ENCODE assay signal across 14 mouse cellular contexts in the genomic region with DNA sequence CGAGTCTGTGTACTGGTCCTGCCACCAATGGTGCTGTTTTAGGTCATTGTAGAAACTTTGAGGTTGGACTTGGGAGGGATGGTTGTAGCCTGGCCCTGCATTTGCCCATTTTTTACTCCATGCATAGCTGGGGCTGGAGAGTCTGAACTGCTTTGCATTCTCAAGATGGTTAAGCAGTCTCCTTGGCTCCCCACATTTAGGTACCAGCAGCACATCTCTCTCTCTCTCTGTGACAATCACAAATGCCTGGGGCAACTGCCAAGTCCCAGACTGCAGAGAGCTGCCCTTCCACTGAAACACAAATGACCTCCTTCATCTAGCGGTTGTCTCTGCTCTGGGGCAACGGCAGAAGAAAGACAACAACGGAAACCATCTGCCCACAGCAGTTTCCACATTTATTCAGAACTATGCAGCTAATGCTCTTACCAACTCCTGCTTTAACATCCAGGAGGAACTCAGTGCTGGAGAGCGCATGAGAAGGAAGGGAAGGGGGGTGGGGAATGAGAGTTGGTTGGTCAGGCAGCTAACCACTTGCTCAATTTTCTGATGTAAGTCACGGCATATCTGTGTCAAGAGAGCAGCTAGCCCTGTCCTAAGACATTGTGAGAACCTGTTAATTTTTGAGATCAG.
DNase-seq lines count a peak whose midpoint lies in the region; ATAC-seq lines count a peak whose summit lies in the region.
"Had no signal": no experiment of that assay in that cellular context is flagged by ENCODE, and none has a peak within 500 bp of the region (broad histone marks: within the 10 kb centered on the region; RNA-seq: fewer than 3 reads in every experiment).

No protein-coding gene starts in this region.

- no peak overlapping the region for H3K4me3 ChIP-seq in hindbrain, embryonic 14.5 days (replicated peaks; ENCODE audit: low read length)
- no peak overlapping the region for H3K4me3 ChIP-seq in hindbrain, embryonic 11.5 days (ENCODE audit: low read depth, low read length)
- H3K4me3 ChIP-seq in neural tube, embryonic 13.5 days: no peak overlapping the region
- H3K4me3 ChIP-seq: forebrain, embryonic 12.5 days; left cerebral cortex, adult 2 months; liver, embryonic 13.5 days had no signal

- no peaks in the 10 kb centered on the region for H3K27me3 ChIP-seq in hindbrain, embryonic 14.5 days (ENCODE audit: control insufficient read depth, insufficient read depth, low read length)
- no peaks in the 10 kb centered on the region for H3K27me3 ChIP-seq in hindbrain, embryonic 11.5 days (ENCODE audit: control insufficient read depth, insufficient read depth, low read length)
- H3K27me3 ChIP-seq in neural tube, embryonic 13.5 days: no peaks in the 10 kb centered on the region
- H3K27me3 ChIP-seq: forebrain, embryonic 12.5 days; liver, embryonic 13.5 days had no signal

- peak; percentile 65; the same call in 1 of the 2 replicates for ATAC-seq in hindbrain, embryonic 14.5 days (ENCODE audit: low FRiP score)
- ATAC-seq in hindbrain, embryonic 11.5 days (ENCODE audit: low FRiP score): no peak
- peak; percentile 57 for ATAC-seq in neural tube, embryonic 13.5 days (ENCODE audit: low read depth)

- no peak for DNase-seq in hindbrain, embryonic 14.5 days (ENCODE audit: low spot score)
- DNase-seq in hindbrain, embryonic 11.5 days (ENCODE audit: low spot score): no peak
- no peak for DNase-seq in neural tube, embryonic 10.5 days (ENCODE audit: extremely low spot score, low spot score)
- peak; percentile 19 to 29 for DNase-seq in cerebellum, postnatal 36 days
- DNase-seq in yolk sac, embryonic 10.5 days (ENCODE audit: low spot score): no peak
- DNase-seq in right cerebral cortex, adult 2 months (ENCODE audit: low spot score in 2 of 2): no peak
- DNase-seq: adrenal gland, postnatal 36 days; gastrocnemius, postnatal 36 days; heart, postnatal 36 days; liver, embryonic 13.5 days; thymus, adult 2 months had no signal

- H3K4me1 ChIP-seq in hindbrain, embryonic 14.5 days (replicated peaks; ENCODE audit: control insufficient read depth, insufficient read depth, low read length): peaks cover 7% of the 10 kb centered on the region
- H3K4me1 ChIP-seq in hindbrain, embryonic 11.5 days (replicated peaks; ENCODE audit: control insufficient read depth, insufficient read depth, low read length): no peaks in the 10 kb centered on the region
- H3K4me1 ChIP-seq in neural tube, embryonic 13.5 days (replicated peaks): peaks cover 17% of the 10 kb centered on the region; the same call in 1 of the 2 replicates
- H3K4me1 ChIP-seq: liver, embryonic 13.5 days had no signal

- H3K9me3 ChIP-seq in hindbrain, embryonic 14.5 days (ENCODE audit: control insufficient read depth, low read length): no peaks in the 10 kb centered on the region
- no peaks in the 10 kb centered on the region for H3K9me3 ChIP-seq in hindbrain, embryonic 11.5 days (ENCODE audit: control insufficient read depth, low read length)
- no peaks in the 10 kb centered on the region for H3K9me3 ChIP-seq in neural tube, embryonic 13.5 days
- H3K9me3 ChIP-seq: forebrain, embryonic 12.5 days; liver, embryonic 13.5 days had no signal

- H3K4me2 ChIP-seq in hindbrain, embryonic 14.5 days (replicated peaks): no peak overlapping the region
- no peak overlapping the region for H3K4me2 ChIP-seq in hindbrain, embryonic 11.5 days (replicated peaks; ENCODE audit: low read depth, low read length)
- H3K4me2 ChIP-seq in neural tube, embryonic 13.5 days: no peak overlapping the region
- H3K4me2 ChIP-seq: forebrain, embryonic 12.5 days; liver, embryonic 13.5 days had no signal

- no peak overlapping the region for H3K27ac ChIP-seq in hindbrain, embryonic 14.5 days
- no peak overlapping the region for H3K27ac ChIP-seq in hindbrain, embryonic 11.5 days (ENCODE audit: low read depth, low read length)
- peak overlapping the region; percentile 23; the same call in 1 of the 2 replicates for H3K27ac ChIP-seq in neural tube, embryonic 13.5 days (replicated peaks)
- H3K27ac ChIP-seq: forebrain, embryonic 12.5 days; left cerebral cortex, adult 2 months; liver, embryonic 13.5 days had no signal

- H3K9ac ChIP-seq in hindbrain, embryonic 14.5 days: no peak overlapping the region
- no peak overlapping the region for H3K9ac ChIP-seq in hindbrain, embryonic 11.5 days (ENCODE audit: low read depth, low read length)
- H3K9ac ChIP-seq in neural tube, embryonic 13.5 days: no peak overlapping the region
- H3K9ac ChIP-seq: forebrain, embryonic 12.5 days; liver, embryonic 13.5 days had no signal

- H3K36me3 ChIP-seq in hindbrain, embryonic 14.5 days (replicated peaks; ENCODE audit: control insufficient read depth, insufficient read depth): no peaks in the 10 kb centered on the region
- H3K36me3 ChIP-seq in hindbrain, embryonic 11.5 days (ENCODE audit: control insufficient read depth, insufficient read depth, low read length): no peaks in the 10 kb centered on the region
- H3K36me3 ChIP-seq in neural tube, embryonic 13.5 days: no peaks in the 10 kb centered on the region
- H3K36me3 ChIP-seq: forebrain, embryonic 12.5 days; liver, embryonic 13.5 days had no signal

- 52% methylated on average over 6 of the region's 6 CpGs for WGBS in hindbrain, embryonic 14.5 days
- WGBS in hindbrain, embryonic 11.5 days: 66% methylated on average over 6 of the region's 6 CpGs
- WGBS in neural tube, embryonic 13.5 days: 58% methylated on average over 6 of the region's 6 CpGs

Comparison
In these comparisons a context has a peak if more than half of its experiments do, and no peak if none do; other contexts are left out.
1. DNase-seq: peak in cerebellum, postnatal 36 days (2 of 2); none in hindbrain, embryonic 14.5 days (single experiment), hindbrain, embryonic 11.5 days (single experiment), neural tube, embryonic 10.5 days (single experiment), yolk sac, embryonic 10.5 days (single experiment) and right cerebral cortex, adult 2 months (0 of 2).